Mouse (Mus musculus) brain, adult 2 months (tissue): ENCODE results near the gene Ezh1.
A peak's percentile ranks its signal among the peaks of the same experiment; 100 is the strongest.

Experiments
- DNase-seq: peaks from one replicate; pipeline ENCODE4 v3.0.0; 2011; ENCODE audit warnings: low read depth, low spot score

Ezh1 gene

GRCm38 (mm10) chr11:101246702-101247012, 20.4 kb upstream of the Ezh1 start:
- no peak for DNase-seq

GRCm38 (mm10) chr11:101245855-101246701, 19.8 kb upstream of the Ezh1 start, which contains the start of gene Ramp2:
Ramp2 (plus strand) TSS chr11:101246028.
- DNase-seq, result no peak

- no peak for DNase-seq
Observed at GRCm38 (mm10) chr11:101245071-101245470, 18.8 kb upstream of the Ezh1 start.

DNA sequence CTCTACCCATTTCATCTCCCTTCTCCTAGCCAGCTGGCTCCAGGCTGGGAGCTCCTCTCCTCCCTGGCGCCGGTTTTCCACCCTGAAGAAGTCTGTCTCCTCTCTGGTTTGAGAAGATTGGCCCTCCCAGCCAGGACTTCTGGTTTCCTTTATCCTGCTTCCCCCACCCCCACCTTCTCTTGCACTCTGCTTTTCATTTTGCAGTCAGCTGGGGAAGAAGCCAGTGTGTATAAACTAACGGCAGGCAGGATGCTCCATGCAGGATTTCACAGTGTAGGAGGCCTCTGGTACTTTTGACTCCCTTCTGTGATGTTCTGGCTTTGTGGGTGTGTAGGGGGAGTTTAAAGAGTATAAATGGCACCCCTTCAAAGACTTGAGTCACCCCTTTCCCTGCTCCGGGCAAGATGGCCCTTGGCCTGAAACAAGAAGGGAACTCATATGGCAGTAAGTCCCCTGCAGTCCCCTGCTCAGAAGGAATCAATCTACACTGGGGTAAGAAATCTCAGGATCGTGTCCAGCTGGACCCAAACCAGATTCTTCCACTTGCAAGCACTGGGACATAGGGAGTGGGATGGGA, 11.9 kb upstream of the Ezh1 start:
- peak; percentile 79 for DNase-seq

GRCm38 (mm10) chr11:101236782-101237181, 10.5 kb upstream of the Ezh1 start:
- DNase-seq, result no peak

- DNase-seq, result no peak
Observed at GRCm38 (mm10) chr11:101235429-101235828, 9.2 kb upstream of the Ezh1 start.

DNA sequence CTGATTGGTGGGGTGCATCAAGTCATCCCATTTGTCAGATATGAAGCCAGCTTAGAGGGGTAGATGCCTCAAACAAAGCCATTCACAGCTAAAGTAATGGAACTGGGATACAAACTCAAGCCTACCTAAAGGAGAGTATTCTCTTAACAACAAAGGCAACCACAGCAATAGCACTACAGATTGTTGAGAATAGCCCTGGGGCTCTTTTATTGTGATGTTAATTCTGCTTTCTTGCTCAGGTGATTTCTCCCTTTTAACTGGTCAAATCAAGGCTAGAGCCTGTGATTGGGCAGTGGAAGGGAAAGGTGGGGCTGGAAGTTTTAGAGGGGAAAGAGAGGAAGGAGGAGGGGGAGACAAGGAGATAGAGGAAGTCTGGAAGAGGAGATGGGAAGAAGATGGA, 7.9 kb upstream of the Ezh1 start:
- no peak for DNase-seq

DNA sequence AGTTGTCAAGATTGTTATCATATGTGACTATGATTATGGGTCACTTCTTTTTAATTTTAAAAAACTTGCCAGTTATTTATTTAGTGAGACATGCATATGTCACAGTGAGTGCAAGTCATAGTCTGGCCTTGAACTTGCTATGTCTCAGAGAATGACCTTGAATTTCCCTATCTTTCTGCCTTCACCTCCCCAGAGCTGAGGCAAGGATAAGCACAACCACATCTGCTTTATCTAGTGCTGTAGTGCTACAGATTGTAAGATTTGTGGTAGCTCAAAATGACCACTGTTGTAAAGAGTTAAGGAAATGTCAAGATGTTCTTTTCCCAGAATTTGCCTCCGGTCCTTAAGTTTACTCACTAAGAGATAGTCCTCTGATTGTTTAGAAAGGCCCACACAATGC, 7.0 kb upstream of the Ezh1 start:
- no peak for DNase-seq

DNA sequence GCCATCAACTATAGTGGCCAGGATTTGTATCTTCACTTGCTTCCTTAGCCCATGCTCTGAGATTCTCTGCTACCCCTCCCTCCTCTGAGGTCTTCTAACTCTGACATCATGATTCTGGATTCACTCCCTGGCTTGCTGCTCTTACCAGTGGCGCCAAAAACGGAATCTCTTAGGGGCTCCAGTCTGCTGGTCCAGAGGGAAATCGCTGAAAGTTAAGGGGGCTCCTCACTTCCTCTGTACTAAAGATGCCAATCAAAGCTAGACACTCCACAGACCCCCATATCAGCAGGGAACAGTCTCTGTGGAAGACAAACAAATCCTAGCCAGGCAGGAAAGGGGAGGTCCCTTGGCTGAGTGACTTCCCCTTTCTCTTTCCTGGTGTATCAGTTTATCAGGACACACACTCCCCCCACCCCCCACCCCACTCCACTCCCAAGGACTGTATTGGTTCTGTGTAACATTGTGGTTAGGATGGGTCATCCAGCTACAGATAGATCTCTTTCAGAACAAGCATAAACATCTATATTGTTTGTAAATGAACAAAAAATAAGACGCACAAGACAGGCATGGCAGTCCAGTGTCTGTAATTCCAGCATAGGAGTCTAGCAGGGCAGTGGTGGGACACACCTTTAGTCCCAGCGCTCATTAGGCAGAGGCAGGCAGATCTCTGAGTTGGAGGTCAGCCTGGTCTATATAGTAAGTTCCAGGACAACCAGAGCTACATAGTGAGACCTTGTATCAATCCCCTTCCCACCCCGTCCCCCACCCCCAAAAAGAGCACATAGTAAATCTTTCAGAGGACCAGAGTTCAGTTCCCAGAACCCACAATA, 6.0 kb upstream of the Ezh1 start:
- no peak for DNase-seq

GRCm38 (mm10) chr11:101230991-101231871, 5.0 kb upstream of the Ezh1 start:
- DNase-seq, result peak; percentile 47

GRCm38 (mm10) chr11:101230526-101230925, 4.3 kb upstream of the Ezh1 start:
- peak; percentile 20 for DNase-seq

- peak; percentile 37 for DNase-seq
Observed at GRCm38 (mm10) chr11:101230061-101230511, 3.8 kb upstream of the Ezh1 start.

GRCm38 (mm10) chr11:101229361-101229900, 3.2 kb upstream of the Ezh1 start:
- no peak for DNase-seq

GRCm38 (mm10) chr11:101225331-101226064, 765 bp downstream of the Ezh1 start:
- DNase-seq, result peak; percentile 15

DNA sequence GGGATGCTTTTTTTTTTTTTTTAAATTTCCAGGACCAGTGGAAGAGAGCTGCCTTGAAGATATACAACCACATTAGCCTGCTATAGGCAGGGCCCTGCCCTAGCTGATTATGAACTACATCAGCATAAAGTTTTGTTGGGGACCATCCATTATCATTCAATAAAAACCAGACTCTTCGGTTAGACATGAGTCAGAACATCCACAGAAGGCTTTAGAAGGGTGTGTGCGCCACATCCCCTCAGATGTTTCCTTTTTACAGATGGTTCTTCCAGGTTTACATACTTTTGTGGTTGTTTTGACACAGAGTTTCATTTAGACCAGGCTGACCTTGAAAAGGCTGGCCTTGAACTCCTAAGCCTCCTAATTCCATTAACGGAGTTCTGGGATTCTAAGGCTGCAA, 1.9 kb downstream of the Ezh1 start:
- no peak for DNase-seq

- peak; percentile 18 for DNase-seq
Observed at GRCm38 (mm10) chr11:101221306-101221986, 4.8 kb downstream of the Ezh1 start.

DNA sequence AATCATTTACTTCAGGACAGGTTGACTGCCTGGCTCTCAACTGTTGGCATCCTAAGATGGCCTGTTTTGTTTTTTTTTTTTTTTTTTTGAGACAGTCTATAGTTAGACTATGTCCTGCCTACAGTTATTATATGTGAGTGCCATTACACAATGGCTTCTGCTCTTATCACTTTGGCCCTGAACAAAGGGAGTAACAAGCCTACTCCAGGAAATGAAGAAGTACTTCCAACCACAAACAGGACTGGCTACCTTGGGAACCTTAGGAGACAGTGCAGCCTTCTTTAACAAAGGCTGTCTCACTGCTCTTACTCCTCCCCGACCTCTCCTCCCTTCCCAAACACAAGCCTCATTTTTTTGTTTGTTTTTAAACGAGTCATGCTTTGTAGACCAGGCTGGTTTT, 5.4 kb downstream of the Ezh1 start:
- no peak for DNase-seq

- no peak for DNase-seq
Observed at GRCm38 (mm10) chr11:101218436-101219055, 7.7 kb downstream of the Ezh1 start.

DNA sequence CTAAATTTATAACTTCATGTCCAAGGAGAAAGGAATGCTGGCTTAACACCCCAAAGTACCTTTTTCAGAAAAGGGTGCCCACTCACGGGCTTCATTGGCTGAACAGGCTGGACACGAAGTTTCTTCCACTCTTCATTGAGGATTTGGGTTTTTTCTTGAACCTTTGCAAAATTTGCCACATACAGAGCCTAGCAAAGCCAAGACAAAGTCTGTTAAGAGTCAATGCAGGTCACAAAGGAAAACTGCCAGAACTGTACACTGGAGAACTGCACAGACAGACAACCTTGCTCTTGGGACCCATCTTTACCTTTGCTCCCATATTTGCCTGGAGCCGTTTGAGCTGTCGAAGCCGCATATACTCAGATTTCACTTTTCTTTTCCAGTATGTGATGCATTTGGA, 9.3 kb downstream of the Ezh1 start:
- DNase-seq, result no peak
